9 mouse cellular contexts compared by ENCODE assay signal in the genomic region with DNA sequence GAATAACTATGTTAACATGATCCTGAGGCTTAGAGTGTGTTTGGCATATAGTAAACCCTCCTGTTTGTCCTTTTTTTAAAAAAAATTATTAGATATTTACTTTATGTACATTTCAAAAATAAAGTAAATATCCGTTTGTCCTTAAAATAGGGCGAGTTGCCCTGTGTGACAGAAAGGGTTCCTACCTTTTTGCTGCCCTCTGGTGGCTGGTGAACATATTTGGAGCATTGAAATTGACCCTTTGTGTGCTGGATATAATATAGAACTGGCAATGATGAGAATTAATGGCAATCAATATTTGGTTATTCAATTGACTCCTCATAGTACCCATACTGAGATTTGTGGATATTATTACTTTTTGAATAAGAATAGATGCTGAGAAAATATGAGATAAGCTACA.
DNase-seq lines count a peak whose midpoint lies in the region; ATAC-seq and TF ChIP-seq lines count a peak whose summit lies in the region.
"Had no signal": no experiment of that assay in that cellular context is flagged by ENCODE, and none has a peak within 500 bp of the region (broad histone marks: within the 10 kb centered on the region; RNA-seq: fewer than 3 reads in every experiment).

No protein-coding gene starts in this region.

- no peak for ATAC-seq in hindbrain, embryonic 12.5 days (ENCODE audit: low FRiP score)
- no peak for ATAC-seq in kidney, postnatal 0 days (replicated peaks; ENCODE audit: low FRiP score, low read depth)
- no peak for ATAC-seq in activated CD4-positive, CD25-positive, alpha-beta regulatory T cell, adult 4 months

- TF ChIP-seq CTCF in kidney, postnatal 0 days (IDR thresholded peaks at IDR 0.05; ENCODE audit: low read depth): peak; percentile 74

- H3K4me1 ChIP-seq in hindbrain, embryonic 10.5 days (replicated peaks): no peaks in the 10 kb centered on the region
- H3K4me1 ChIP-seq in hindbrain, embryonic 12.5 days: no peaks in the 10 kb centered on the region
- H3K4me1 ChIP-seq in kidney, postnatal 0 days (replicated peaks; ENCODE audit: insufficient read depth, low read length): no peaks in the 10 kb centered on the region
- H3K4me1 ChIP-seq: embryonic facial prominence, embryonic 13.5 days had no signal

- H3K9me3 ChIP-seq in hindbrain, embryonic 10.5 days: no peaks in the 10 kb centered on the region
- no peaks in the 10 kb centered on the region for H3K9me3 ChIP-seq in hindbrain, embryonic 12.5 days (replicated peaks)
- H3K9me3 ChIP-seq in kidney, postnatal 0 days (replicated peaks; ENCODE audit: low read length): no peaks in the 10 kb centered on the region
- H3K9me3 ChIP-seq: embryonic facial prominence, embryonic 13.5 days had no signal

- no peaks in the 10 kb centered on the region for H3K27me3 ChIP-seq in hindbrain, embryonic 10.5 days (ENCODE audit: insufficient read depth, poor library complexity, severe bottlenecking)
- H3K27me3 ChIP-seq in hindbrain, embryonic 12.5 days: no peaks in the 10 kb centered on the region
- H3K27me3 ChIP-seq in kidney, postnatal 0 days (ENCODE audit: insufficient read depth, low read length): no peaks in the 10 kb centered on the region
- H3K27me3 ChIP-seq: embryonic facial prominence, embryonic 13.5 days had no signal

- 23% methylated on average over 2 of the region's 2 CpGs for WGBS in hindbrain, embryonic 10.5 days
- 27% methylated on average over 2 of the region's 2 CpGs for WGBS in hindbrain, embryonic 12.5 days
- WGBS in kidney, postnatal 0 days: 13% methylated on average over 2 of the region's 2 CpGs

- no peaks in the 10 kb centered on the region for H3K36me3 ChIP-seq in hindbrain, embryonic 10.5 days
- no peaks in the 10 kb centered on the region for H3K36me3 ChIP-seq in hindbrain, embryonic 12.5 days
- H3K36me3 ChIP-seq in kidney, postnatal 0 days (ENCODE audit: insufficient read depth, low read length): no peaks in the 10 kb centered on the region
- H3K36me3 ChIP-seq: embryonic facial prominence, embryonic 13.5 days had no signal

- H3K4me3 ChIP-seq in hindbrain, embryonic 10.5 days: no peak overlapping the region
- H3K4me3 ChIP-seq in hindbrain, embryonic 12.5 days: no peak overlapping the region
- no peak overlapping the region for H3K4me3 ChIP-seq in kidney, postnatal 0 days (replicated peaks; ENCODE audit: low read depth, low read length)
- H3K4me3 ChIP-seq: embryonic facial prominence, embryonic 13.5 days had no signal

- H3K9ac ChIP-seq in hindbrain, embryonic 12.5 days: no peak overlapping the region
- no peak overlapping the region for H3K9ac ChIP-seq in kidney, postnatal 0 days (ENCODE audit: low read depth, low read length)
- H3K9ac ChIP-seq: embryonic facial prominence, embryonic 13.5 days had no signal

- no peak overlapping the region for H3K27ac ChIP-seq in hindbrain, embryonic 10.5 days
- no peak overlapping the region for H3K27ac ChIP-seq in hindbrain, embryonic 12.5 days
- no peak overlapping the region for H3K27ac ChIP-seq in kidney, postnatal 0 days
- H3K27ac ChIP-seq: embryonic facial prominence, embryonic 13.5 days had no signal

- H3K4me2 ChIP-seq in hindbrain, embryonic 12.5 days (replicated peaks): no peak overlapping the region
- H3K4me2 ChIP-seq in kidney, postnatal 0 days (ENCODE audit: low read length): no peak overlapping the region
- H3K4me2 ChIP-seq: embryonic facial prominence, embryonic 13.5 days had no signal

- DNase-seq in hindbrain, embryonic 10.5 days (ENCODE audit: low spot score): peak; percentile 11
- peak; percentile 13 for DNase-seq in thymus, postnatal 0 days (ENCODE audit: low spot score)
- DNase-seq in thymus, adult 18-20 months: no peak
- peak; percentile 3 for DNase-seq in c-Kit-positive CD71-positive TER-119-negative erythroid progenitor cells, embryonic 14.5 days (ENCODE audit: low read depth)
- DNase-seq in kidney, postnatal 0 days (ENCODE audit: low spot score): peak; percentile 40
- DNase-seq in retina, postnatal 1 day: peak; percentile 61

Comparison
In these comparisons a context has a peak if more than half of its experiments do, and no peak if none do; other contexts are left out.
1. DNase-seq: peak in hindbrain, embryonic 10.5 days (single experiment), thymus, postnatal 0 days (single experiment), c-Kit-positive CD71-positive TER-119-negative erythroid progenitor cells, embryonic 14.5 days (single experiment), kidney, postnatal 0 days (single experiment) and retina, postnatal 1 day (single experiment); none in thymus, adult 18-20 months (0 of 2).